Mouse (Mus musculus) MEL (cell line): ENCODE measurements at regions not wholly inside any gene's neighbourhood (a gene's known extent, or its start where the extent isn't known, plus 50 kb on each side); places are given as distances from the start of the nearest gene placed in this dataset.

Experiments
- DNase-seq: peaks from one replicate; pipeline ENCODE4 v3.0.0; 2011; ENCODE audit warnings: low read depth, low spot score
- H3K27ac ChIP-seq: 2 replicates; pipeline ENCODE4 v1.5.1; 2012; ENCODE audit warnings: low read depth, mild to moderate bottlenecking, control low read depth, low read length, moderate library complexity; ENCODE audit not compliant: control insufficient read depth
- H3K27me3 ChIP-seq, 2 experiments: fragments of 150-350 bp in 1 of 2; sonication (generic) in 1 of 2; 2 replicates each; pipeline ENCODE4 v1.6.1; 2012; ENCODE audit warnings: low read length in 2 of 2, mild to moderate bottlenecking in 2 of 2, improper control_type of control experiment in 1 of 2, moderate library complexity in 1 of 2; ENCODE audit not compliant: insufficient read depth in 2 of 2, control insufficient read depth in 1 of 2
- H3K36me3 ChIP-seq, 2 experiments: 2 replicates each; pipeline ENCODE4 v1.6.1; 2012 to 2014; ENCODE audit warnings: low read length in 2 of 2, improper control_type of control experiment in 1 of 2, inconsistent platforms in 1 of 2, mild to moderate bottlenecking in 1 of 2; ENCODE audit not compliant: insufficient read depth in 2 of 2, control insufficient read depth in 1 of 2
- H3K4me1 ChIP-seq, 2 experiments: fragments of 150-350 bp in 1 of 2; sonication (generic) in 1 of 2; 2 replicates each; pipeline ENCODE4 v1.6.1; 2012; ENCODE audit warnings: low read length in 2 of 2, improper control_type of control experiment in 1 of 2, mild to moderate bottlenecking in 1 of 2; ENCODE audit not compliant: insufficient read depth in 2 of 2, control insufficient read depth in 1 of 2
- H3K4me3 ChIP-seq, 2 experiments: fragments of 150-350 bp in 1 of 2; sonication (generic) in 1 of 2; 2 replicates each; pipeline ENCODE4 v1.5.1; 2012; ENCODE audit warnings: low read depth in 2 of 2, low read length in 2 of 2, mild to moderate bottlenecking in 2 of 2, moderate library complexity in 2 of 2, control low read depth in 1 of 2, improper control_type of control experiment in 1 of 2; ENCODE audit not compliant: control insufficient read depth in 1 of 2, insufficient read depth in 1 of 2
- H3K79me2 ChIP-seq: 2 replicates; pipeline ENCODE4 v1.6.1; 2012; ENCODE audit warnings: mild to moderate bottlenecking, low read length, moderate library complexity; ENCODE audit not compliant: control insufficient read depth, poor library complexity, insufficient read depth
- H3K9ac ChIP-seq: 2 replicates; pipeline ENCODE4 v1.6.1; 2012; ENCODE audit warnings: low read depth, mild to moderate bottlenecking, control low read depth, low read length, moderate library complexity; ENCODE audit not compliant: control insufficient read depth, poor library complexity, severe bottlenecking
- H3K9me3 ChIP-seq: fragments of 150-350 bp; sonication (generic); replicated peaks from 2 replicates; pipeline ENCODE4 v1.6.1; 2012; ENCODE audit warnings: mild to moderate bottlenecking, low read length, improper control_type of control experiment, moderate library complexity; ENCODE audit not compliant: insufficient read depth
- BHLHE40 ChIP-seq: IDR thresholded peaks from 2 replicates; pipeline ENCODE4 v1.6.1; 2012; ENCODE audit warnings: low read depth, mild to moderate bottlenecking, inconsistent platforms, low read length, improper control_type of control experiment, borderline replicate concordance
- CHD1 ChIP-seq: IDR thresholded peaks from 2 replicates; pipeline ENCODE4 v1.6.1; 2012; ENCODE audit warnings: low read depth, mild to moderate bottlenecking, inconsistent platforms, low read length, improper control_type of control experiment
- CHD2 ChIP-seq: IDR thresholded peaks from 2 replicates; pipeline ENCODE4 v1.6.1; 2011; ENCODE audit warnings: low read length, improper control_type of control experiment
- CTCF ChIP-seq, 3 experiments: IDR thresholded peaks in 2 of 3; conservative IDR thresholded peaks in 1 of 3; 2 replicates each; pipeline ENCODE4 v1.5.1; 2011 to 2012; ENCODE audit warnings: low read length in 3 of 3, low read depth in 2 of 3, mild to moderate bottlenecking in 2 of 3, improper control_type of control experiment in 1 of 3, inconsistent platforms in 1 of 3, mixed read lengths in 1 of 3, moderate library complexity in 1 of 3; ENCODE audit not compliant: control insufficient read depth in 1 of 3, insufficient read depth in 1 of 3, poor library complexity in 1 of 3, severe bottlenecking in 1 of 3
- ELF1 ChIP-seq: IDR thresholded peaks from 2 replicates; pipeline ENCODE4 v1.6.1; 2014; ENCODE audit warnings: low read depth, mild to moderate bottlenecking, inconsistent platforms, low read length, improper control_type of control experiment, moderate library complexity
- ETS1 ChIP-seq: IDR thresholded peaks from 2 replicates; pipeline ENCODE4 v1.6.1; 2012; ENCODE audit warnings: low read depth, mild to moderate bottlenecking, inconsistent platforms, low read length, improper control_type of control experiment, moderate library complexity
- GABPA ChIP-seq: IDR thresholded peaks from 2 replicates; pipeline ENCODE4 v1.6.1; 2012; ENCODE audit warnings: low read depth, mild to moderate bottlenecking, inconsistent platforms, low read length, improper control_type of control experiment, moderate library complexity
- HCFC1 ChIP-seq: IDR thresholded peaks from 2 replicates; pipeline ENCODE4 v1.6.1; 2012; ENCODE audit warnings: low read depth, mild to moderate bottlenecking, inconsistent platforms, low read length, improper control_type of control experiment, moderate library complexity
- MAFK ChIP-seq: IDR thresholded peaks from 2 replicates; pipeline ENCODE4 v1.6.1; 2011; ENCODE audit warnings: low read depth, mild to moderate bottlenecking, low read length, improper control_type of control experiment, borderline replicate concordance
- MEF2A ChIP-seq: IDR thresholded peaks from 2 replicates; pipeline ENCODE4 v1.6.1; 2014; ENCODE audit warnings: low read depth, mild to moderate bottlenecking, inconsistent platforms, low read length, improper control_type of control experiment; ENCODE audit not compliant: poor library complexity, insufficient replicate concordance, severe bottlenecking; ENCODE audit errors: extremely low read depth
- MXI1 ChIP-seq: IDR thresholded peaks from 2 replicates; pipeline ENCODE4 v1.6.1; 2011; ENCODE audit warnings: mild to moderate bottlenecking, low read depth, low read length, improper control_type of control experiment
- MYB ChIP-seq: IDR thresholded peaks from 2 replicates; pipeline ENCODE4 v1.6.1; 2011; ENCODE audit warnings: mild to moderate bottlenecking, low read depth, low read length, improper control_type of control experiment
- MYC ChIP-seq: IDR thresholded peaks from 2 replicates; pipeline ENCODE4 v1.6.1; 2011; ENCODE audit warnings: low read depth, mild to moderate bottlenecking, low read length, improper control_type of control experiment, moderate library complexity
- NRF1 ChIP-seq: IDR thresholded peaks from 2 replicates; pipeline ENCODE4 v1.6.1; 2014; ENCODE audit warnings: low read depth, mild to moderate bottlenecking, inconsistent platforms, low read length, improper control_type of control experiment, moderate library complexity; ENCODE audit not compliant: poor library complexity, insufficient read depth, severe bottlenecking
- POLR2A ChIP-seq, 2 experiments: IDR thresholded peaks; 2 replicates each; pipeline ENCODE4 v1.6.1; 2011 to 2012; ENCODE audit warnings: low read length in 2 of 2, mild to moderate bottlenecking in 2 of 2, control low read depth in 1 of 2, improper control_type of control experiment in 1 of 2, low read depth in 1 of 2, moderate library complexity in 1 of 2; ENCODE audit not compliant: control insufficient read depth in 1 of 2, insufficient read depth in 1 of 2, poor library complexity in 1 of 2
- POLR2AphosphoS2 ChIP-seq: IDR thresholded peaks from 2 replicates; pipeline ENCODE4 v1.6.1; 2011; ENCODE audit warnings: low read length, improper control_type of control experiment
- POLR2AphosphoS5 ChIP-seq: IDR thresholded peaks from 2 replicates; pipeline ENCODE4 v1.6.1; 2012; ENCODE audit warnings: low read depth, borderline replicate concordance, mild to moderate bottlenecking, inconsistent platforms, low read length, moderate library complexity, mixed read lengths
- SMC3 ChIP-seq: IDR thresholded peaks from 2 replicates; pipeline ENCODE4 v1.6.1; 2011; ENCODE audit warnings: low read depth, low read length, improper control_type of control experiment
- TAL1 ChIP-seq: IDR thresholded peaks from 2 replicates; pipeline ENCODE4 v1.6.1; 2012; ENCODE audit warnings: mild to moderate bottlenecking, inconsistent platforms, low read length, moderate library complexity, mixed read lengths
- USF1 ChIP-seq: IDR thresholded peaks from 2 replicates; pipeline ENCODE4 v1.6.1; 2014; ENCODE audit warnings: low read depth, mild to moderate bottlenecking, inconsistent platforms, low read length, improper control_type of control experiment, moderate library complexity
- USF2 ChIP-seq, 2 experiments: IDR thresholded peaks; 2 replicates each; pipeline ENCODE4 v1.6.1; 2011 to 2012; ENCODE audit warnings: improper control_type of control experiment in 2 of 2, low read length in 2 of 2, borderline replicate concordance in 1 of 2, inconsistent platforms in 1 of 2, low read depth in 1 of 2, mild to moderate bottlenecking in 1 of 2; ENCODE audit not compliant: insufficient read depth in 1 of 2
- ZC3H11A ChIP-seq: IDR thresholded peaks from 2 replicates; pipeline ENCODE4 v1.6.1; 2012; ENCODE audit warnings: low read depth, mild to moderate bottlenecking, inconsistent platforms, low read length, improper control_type of control experiment
- ZKSCAN1 ChIP-seq: IDR thresholded peaks from 2 replicates; pipeline ENCODE4 v1.6.1; 2012; ENCODE audit warnings: low read depth, mild to moderate bottlenecking, inconsistent platforms, low read length, improper control_type of control experiment, moderate library complexity
- ZMIZ1 ChIP-seq: IDR thresholded peaks from 2 replicates; pipeline ENCODE4 v1.6.1; 2012; ENCODE audit warnings: low read depth, mild to moderate bottlenecking, inconsistent platforms, low read length, improper control_type of control experiment, moderate library complexity

- TF ChIP-seq ETS1 (no peak), CHD1 (no peak), ZKSCAN1 (no peak), TAL1 (no peak), GABPA (no peak), POLR2AphosphoS5 (no peak), USF1 (no peak), BHLHE40 (no peak), POLR2A (IDR thresholded peaks at IDR 0.05; ENCODE audit: control insufficient read depth in 1 of 2, insufficient read depth in 1 of 2, low read depth in 1 of 2, low read length in 2 of 2, poor library complexity in 1 of 2) (no peak), SMC3 (no peak), MEF2A (no peak)
- TF ChIP-seq, all 39 proteins: peak for 0
These were observed 613.6 kb upstream of the Lmcd1 start for GRCm38 (mm10) chr6:111659957-111660356.

DNA sequence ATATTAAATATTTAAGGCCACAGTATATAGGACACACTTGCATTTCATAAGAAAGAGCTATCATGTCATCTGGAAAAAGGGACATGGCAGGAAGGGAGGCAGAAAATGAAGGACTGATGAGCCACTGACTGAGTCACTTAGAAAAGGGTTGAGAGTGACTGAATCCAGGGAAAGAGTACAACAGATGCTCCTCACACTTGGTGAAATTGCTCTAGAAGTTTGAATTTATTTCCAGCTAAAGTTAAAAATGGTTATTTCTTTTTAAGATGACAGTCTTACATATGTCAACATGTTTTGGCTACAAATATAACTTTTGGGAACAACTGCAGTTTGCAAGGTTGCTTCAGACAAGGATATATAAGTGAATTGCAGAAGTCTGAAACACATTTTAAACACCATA lies 609.0 kb upstream of the Lmcd1 start:
- Histone ChIP-seq H3K4me1 (no peaks in the 10 kb centered on the region), H3K79me2 (no peaks in the 10 kb centered on the region), H3K36me3 (no peaks in the 10 kb centered on the region), H3K9me3 (no peaks in the 10 kb centered on the region), H3K9ac (no peak overlapping the region), H3K27me3 (no peaks in the 10 kb centered on the region)
- no peak for DNase-seq
- TF ChIP-seq CTCF (IDR thresholded peaks at IDR 0.05 in 2 of 3, conservative IDR thresholded peaks at IDR 0.05 in 1 of 3; ENCODE audit: control insufficient read depth in 1 of 3, insufficient read depth in 1 of 3, low read depth in 2 of 3, low read length in 3 of 3, poor library complexity in 1 of 3, severe bottlenecking in 1 of 3) (no peak), NRF1 (no peak), MYC (no peak), ELF1 (no peak), HCFC1 (no peak), CHD2 (no peak), CHD1 (no peak), USF2 (IDR thresholded peaks at IDR 0.05; ENCODE audit: borderline replicate concordance in 1 of 2, insufficient read depth in 1 of 2, low read depth in 1 of 2, low read length in 2 of 2) (no peak), MYB (no peak), ETS1 (no peak), MAFK (no peak), MXI1 (no peak), ZC3H11A (no peak), ZMIZ1 (no peak), POLR2AphosphoS2 (no peak)
- TF ChIP-seq, all 39 proteins: peak for 0
- Histone ChIP-seq H3K4me3 (no peak overlapping the region), H3K27ac (no peak overlapping the region)

More at GRCm38 (mm10) chr6:111659957-111660356, 613.6 kb upstream of the Lmcd1 start:
- no peak overlapping the region for H3K27ac ChIP-seq
- no peaks in the 10 kb centered on the region for H3K79me2 ChIP-seq
- no peak for DNase-seq
- no peaks in the 10 kb centered on the region for H3K27me3 ChIP-seq
- no peaks in the 10 kb centered on the region for H3K4me1 ChIP-seq
- H3K4me3 ChIP-seq: no peak overlapping the region
- no peaks in the 10 kb centered on the region for H3K36me3 ChIP-seq
- no peaks in the 10 kb centered on the region for H3K9me3 ChIP-seq
- no peak overlapping the region for H3K9ac ChIP-seq
